Mouse (Mus musculus): ENCODE results near the gene S100a7a.

The S100a7a gene

GRCm38 (mm10) chr3:90629298-90629697, 24.5 kb upstream of the S100a7a start:
- no peak for DNase-seq

- no peak for DNase-seq
These were observed 21.8 kb upstream of the S100a7a start for GRCm38 (mm10) chr3:90631984-90632383.

- no peak for DNase-seq
These were observed 15.1 kb upstream of the S100a7a start for GRCm38 (mm10) chr3:90638511-90639275.

- no peak for DNase-seq
These were observed 14.2 kb upstream of the S100a7a start for GRCm38 (mm10) chr3:90639511-90640154.

GRCm38 (mm10) chr3:90640981-90641380, 12.8 kb upstream of the S100a7a start:
- DNase-seq = no peak

- DNase-seq = peak; percentile 41
These were observed 9.6 kb upstream of the S100a7a start for GRCm38 (mm10) chr3:90644220-90644619.

GRCm38 (mm10) chr3:90647291-90647690, 6.5 kb upstream of the S100a7a start:
- DNase-seq = no peak

GRCm38 (mm10) chr3:90648981-90649380, 4.8 kb upstream of the S100a7a start:
- peak; percentile 25 for DNase-seq

GRCm38 (mm10) chr3:90649832-90650231, 4.0 kb upstream of the S100a7a start:
- no peak for DNase-seq

GRCm38 (mm10) chr3:90652878-90653508, 824 bp upstream of the S100a7a start:
- peak; percentile 64 for DNase-seq

- no peak for DNase-seq
These were observed 3.6 kb downstream of the S100a7a start for GRCm38 (mm10) chr3:90657405-90657804.

- DNase-seq = no peak
These were observed 5.7 kb downstream of the S100a7a start for GRCm38 (mm10) chr3:90659364-90660044.

- DNase-seq = no peak
These were observed 10.4 kb downstream of the S100a7a start for GRCm38 (mm10) chr3:90664219-90664618.

- no peak for DNase-seq
These were observed 15.0 kb downstream of the S100a7a start, which contains the start of gene S100a8 for GRCm38 (mm10) chr3:90668846-90669245. TSS of gene S100a8 (plus strand) at chr3:90668978.

GRCm38 (mm10) chr3:90678656-90679055, 24.8 kb downstream of the S100a7a start:
- DNase-seq = no peak

- DNase-seq = no peak
These were observed 30.1 kb downstream of the S100a7a start for GRCm38 (mm10) chr3:90683929-90684328.

- DNase-seq = no peak
These were observed 33.0 kb downstream of the S100a7a start for GRCm38 (mm10) chr3:90686835-90687234.

GRCm38 (mm10) chr3:90693496-90693895, 39.7 kb downstream of the S100a7a start:
- DNase-seq = no peak

GRCm38 (mm10) chr3:90695613-90696012, 41.8 kb downstream of the S100a7a start, which contains the start of gene S100a9:
TSS of gene S100a9 (minus strand) at chr3:90695721.
- no peak for DNase-seq

GRCm38 (mm10) chr3:90702244-90702643, 48.4 kb downstream of the S100a7a start:
- no peak for DNase-seq

Measured in layer of hippocampus, adult 9-11 months (tissue).